Mouse (Mus musculus): ENCODE data around the gene Relch. TPM values are rescaled to one million over a fixed set of nuclear protein-coding genes. Genes with fewer than 3 reads are reported as not detected.
A peak's percentile ranks its signal among the peaks of the same experiment; 100 is the strongest.

The Relch gene
- polyA plus RNA-seq, 1 experiment = 10.5 TPM

DNA sequence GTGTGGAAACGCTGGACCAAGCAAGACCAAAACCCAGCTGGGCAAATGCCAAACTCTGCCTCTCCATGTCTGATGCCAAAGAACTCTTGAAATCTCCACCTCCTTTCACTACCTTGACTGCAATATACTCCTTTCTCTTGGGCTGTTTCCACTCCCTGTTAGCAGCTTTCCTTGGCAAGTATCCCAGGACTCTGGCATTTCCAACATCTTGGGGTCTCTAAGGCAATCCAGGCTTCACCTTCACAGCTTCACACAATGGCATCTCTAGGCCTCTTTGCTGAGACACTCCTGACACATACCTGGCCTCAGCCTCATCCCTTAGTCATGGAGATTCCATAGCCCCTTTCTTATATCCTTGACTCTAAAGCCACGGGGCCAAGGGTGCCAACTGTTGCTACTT lies 107.0 kb downstream of the Relch start:
- no peak overlapping the region for H3K4me2 ChIP-seq (ENCODE audit: low read depth)
- no peak overlapping the region for H3ac ChIP-seq (ENCODE audit: control insufficient read depth, insufficient read length)
- H3K4me3 ChIP-seq = no peak overlapping the region
- TF ChIP-seq TCF3 (IDR thresholded peaks at IDR 0.05; ENCODE audit: insufficient read length, low read depth) (no peak), POLR2AphosphoS2 (IDR thresholded peaks at IDR 0.05; ENCODE audit: insufficient read length, low read depth) (no peak), REST (IDR thresholded peaks at IDR 0.05; ENCODE audit: insufficient read depth, insufficient read length) (no peak), POLR2A (IDR thresholded peaks at IDR 0.05; ENCODE audit: insufficient read length, low read depth) (no peak), USF1 (IDR thresholded peaks at IDR 0.05; ENCODE audit: low read depth) (no peak), TCF12 (IDR thresholded peaks at IDR 0.05; ENCODE audit: insufficient read depth, poor library complexity, severe bottlenecking) (no peak), E2F4 (IDR thresholded peaks at IDR 0.05; ENCODE audit: insufficient read depth) (no peak), CEBPB (IDR thresholded peaks at IDR 0.05; ENCODE audit: insufficient read depth, poor library complexity, severe bottlenecking) (no peak), SRF (IDR thresholded peaks at IDR 0.05; ENCODE audit: control insufficient read depth, insufficient read length, low read depth) (no peak), MYOD1 (IDR thresholded peaks at IDR 0.05; ENCODE audit: control insufficient read depth in 1 of 3, insufficient read length in 2 of 3, low read depth in 2 of 3) (no peak)
- no peaks in the 10 kb centered on the region for H3K27me3 ChIP-seq (ENCODE audit: control insufficient read depth, insufficient read depth, insufficient read length)
- H3K79me2 ChIP-seq (ENCODE audit: control insufficient read depth, insufficient read depth) = no peaks in the 10 kb centered on the region
- no peaks in the 10 kb centered on the region for H3K36me3 ChIP-seq (ENCODE audit: control insufficient read depth, insufficient read depth)

- H3K4me2 ChIP-seq (ENCODE audit: low read depth) = no peak overlapping the region
- H3K79me2 ChIP-seq (ENCODE audit: control insufficient read depth, insufficient read depth) = no peaks in the 10 kb centered on the region
- H3K36me3 ChIP-seq (ENCODE audit: control insufficient read depth, insufficient read depth) = no peaks in the 10 kb centered on the region
- H3ac ChIP-seq (ENCODE audit: control insufficient read depth, insufficient read length) = no peak overlapping the region
- peaks cover 13% of the 10 kb centered on the region for H3K27me3 ChIP-seq (ENCODE audit: control insufficient read depth, insufficient read depth, insufficient read length)
- H3K4me3 ChIP-seq = no peak overlapping the region
- no peak for TF ChIP-seq SRF (IDR thresholded peaks at IDR 0.05; ENCODE audit: control insufficient read depth, insufficient read length, low read depth)
- TF ChIP-seq CEBPB (IDR thresholded peaks at IDR 0.05; ENCODE audit: insufficient read depth, poor library complexity, severe bottlenecking) = no peak
- no peak for TF ChIP-seq TCF12 (IDR thresholded peaks at IDR 0.05; ENCODE audit: insufficient read depth, poor library complexity, severe bottlenecking)
- TF ChIP-seq MAX (IDR thresholded peaks at IDR 0.05; ENCODE audit: low read depth) = no peak
- no peak for TF ChIP-seq MYOD1 (IDR thresholded peaks at IDR 0.05; ENCODE audit: control insufficient read depth in 1 of 3, insufficient read length in 2 of 3, low read depth in 2 of 3)
- TF ChIP-seq USF1 (IDR thresholded peaks at IDR 0.05; ENCODE audit: low read depth) = no peak
- TF ChIP-seq REST (IDR thresholded peaks at IDR 0.05; ENCODE audit: insufficient read depth, insufficient read length) = no peak
- no peak for TF ChIP-seq POLR2A (IDR thresholded peaks at IDR 0.05; ENCODE audit: insufficient read length, low read depth)
Observed at GRCm38 (mm10) chr1:105776426-105776825, 112.8 kb downstream of the Relch start.

DNA sequence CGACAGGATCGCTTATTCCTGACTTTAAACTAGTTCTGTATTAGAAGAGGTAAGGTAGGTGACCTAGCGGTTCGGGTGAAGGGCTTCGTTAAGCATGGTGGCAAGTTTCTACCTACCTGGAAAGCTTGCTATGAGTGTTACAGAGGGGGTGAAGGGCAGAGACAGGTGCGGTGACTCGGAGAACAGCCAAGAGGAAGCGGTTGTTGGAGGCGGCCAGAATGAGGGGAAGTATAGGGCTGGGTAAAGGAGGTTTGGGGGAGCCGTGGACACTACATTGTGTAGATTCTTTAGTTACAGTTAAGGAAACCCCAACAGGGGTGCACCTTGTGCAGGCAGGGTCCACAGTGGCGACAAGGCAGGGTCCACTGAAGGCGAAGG lies 116.4 kb downstream of the Relch start:
- Histone ChIP-seq H3K27me3 (ENCODE audit: control insufficient read depth, insufficient read depth, insufficient read length) (peaks cover 19% of the 10 kb centered on the region), H3K4me3 (no peak overlapping the region), H3K79me2 (ENCODE audit: control insufficient read depth, insufficient read depth) (no peaks in the 10 kb centered on the region), H3ac (ENCODE audit: control insufficient read depth, insufficient read length) (no peak overlapping the region), H3K4me2 (ENCODE audit: low read depth) (peak overlapping the region; percentile 18), H3K36me3 (ENCODE audit: control insufficient read depth, insufficient read depth) (no peaks in the 10 kb centered on the region)
- no peak for TF ChIP-seq MYOG (IDR thresholded peaks at IDR 0.05; ENCODE audit: control insufficient read depth in 1 of 3, insufficient read depth in 1 of 3, insufficient read length in 2 of 3, low read depth in 2 of 3)
- no peak for TF ChIP-seq SRF (IDR thresholded peaks at IDR 0.05; ENCODE audit: control insufficient read depth, insufficient read length, low read depth)
- no peak for TF ChIP-seq TCF3 (IDR thresholded peaks at IDR 0.05; ENCODE audit: insufficient read length, low read depth)
- no peak for TF ChIP-seq MAX (IDR thresholded peaks at IDR 0.05; ENCODE audit: low read depth)
- no peak for TF ChIP-seq CEBPB (IDR thresholded peaks at IDR 0.05; ENCODE audit: insufficient read depth, poor library complexity, severe bottlenecking)
- TF ChIP-seq POLR2A (IDR thresholded peaks at IDR 0.05; ENCODE audit: insufficient read length, low read depth) = no peak

DNA sequence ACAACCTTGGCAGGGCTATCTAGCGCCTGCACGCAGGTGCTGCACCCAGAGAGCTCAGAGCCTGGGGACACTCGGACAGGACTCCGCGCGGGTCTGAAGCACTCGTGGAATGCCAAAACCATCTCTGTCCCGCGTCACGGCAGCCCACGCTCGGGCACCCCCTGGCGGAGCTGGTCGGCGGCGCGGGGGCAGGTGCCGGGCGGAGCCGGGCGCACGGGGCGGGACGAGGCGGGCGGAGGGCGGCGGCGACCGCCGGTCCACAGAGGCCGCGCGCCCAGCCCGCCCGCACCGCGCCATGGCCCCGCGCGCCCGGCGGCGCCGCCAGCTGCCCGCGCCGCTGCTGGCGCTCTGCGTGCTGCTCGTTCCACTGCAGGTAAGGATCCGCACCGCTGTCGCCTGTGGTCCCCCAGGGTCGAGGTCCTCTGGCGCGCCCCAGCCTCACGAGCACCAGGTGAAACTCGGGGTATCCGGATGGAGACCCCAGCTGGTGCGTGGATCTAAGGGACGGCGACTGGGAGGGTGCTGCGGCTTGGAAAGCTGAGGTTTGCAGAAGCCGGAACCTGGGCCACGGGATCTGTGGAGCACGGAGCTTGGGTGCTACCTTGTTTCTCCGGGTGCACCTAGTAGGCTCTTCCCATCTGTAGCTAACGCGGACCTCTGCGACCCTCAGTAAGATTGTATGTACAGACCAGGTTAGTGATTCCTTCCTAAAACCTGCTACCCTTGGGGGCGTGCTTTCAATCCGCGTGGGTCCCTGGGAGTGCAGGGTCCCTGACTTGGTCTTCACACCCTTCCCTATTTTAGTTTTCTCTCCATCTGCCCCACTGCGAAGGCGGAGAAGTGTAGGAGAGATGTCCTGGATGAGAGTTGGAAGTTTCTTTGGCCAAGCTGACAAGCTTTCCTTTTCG lies 117.0 kb downstream of the Relch start, which contains the start of gene Tnfrsf11a:
Tnfrsf11a (plus strand) TSS at position 262 of the 908 bp plus-strand sequence.
- TF ChIP-seq TCF3 (IDR thresholded peaks at IDR 0.05; ENCODE audit: insufficient read length, low read depth) = no peak
- no peak for TF ChIP-seq CEBPB (IDR thresholded peaks at IDR 0.05; ENCODE audit: insufficient read depth, poor library complexity, severe bottlenecking)
- TF ChIP-seq MYOD1 (IDR thresholded peaks at IDR 0.05; ENCODE audit: control insufficient read depth in 1 of 3, insufficient read length in 2 of 3, low read depth in 2 of 3) = no peak
- TF ChIP-seq SRF (IDR thresholded peaks at IDR 0.05; ENCODE audit: control insufficient read depth, insufficient read length, low read depth) = no peak
- no peak for TF ChIP-seq E2F4 (IDR thresholded peaks at IDR 0.05; ENCODE audit: insufficient read depth)
- Histone ChIP-seq H3K27me3 (ENCODE audit: control insufficient read depth, insufficient read depth, insufficient read length) (peaks cover 19% of the 10 kb centered on the region), H3K79me2 (ENCODE audit: control insufficient read depth, insufficient read depth) (no peaks in the 10 kb centered on the region), H3K36me3 (ENCODE audit: control insufficient read depth, insufficient read depth) (no peaks in the 10 kb centered on the region), H3ac (ENCODE audit: control insufficient read depth, insufficient read length) (no peak within 1 kb of the TSS), H3K4me2 (ENCODE audit: low read depth) (peak within 1 kb of the TSS; percentile 56), H3K4me3 (no peak within 1 kb of the TSS)

All from myocyte (in vitro differentiated cells).